Mouse (Mus musculus) right cerebral cortex, postnatal 10 days (tissue): ENCODE results near the gene Kcnc1.

Experiments used
- DNase-seq, 2 experiments: peaks; one replicate each; pipeline ENCODE4 v3.0.0; 2021; ENCODE audit warnings: low spot score in 2 of 2

The Kcnc1 gene

GRCm38 (mm10) chr7:46396231-46396927, at the start of gene Kcnc1:
TSS of gene Kcnc1 (plus strand) at chr7:46396497.
- DNase-seq = peak; percentile 83 to 84

- DNase-seq = no peak
These were observed 48.6 kb upstream of the Kcnc1 start for GRCm38 (mm10) chr7:46347692-46348091.

DNA sequence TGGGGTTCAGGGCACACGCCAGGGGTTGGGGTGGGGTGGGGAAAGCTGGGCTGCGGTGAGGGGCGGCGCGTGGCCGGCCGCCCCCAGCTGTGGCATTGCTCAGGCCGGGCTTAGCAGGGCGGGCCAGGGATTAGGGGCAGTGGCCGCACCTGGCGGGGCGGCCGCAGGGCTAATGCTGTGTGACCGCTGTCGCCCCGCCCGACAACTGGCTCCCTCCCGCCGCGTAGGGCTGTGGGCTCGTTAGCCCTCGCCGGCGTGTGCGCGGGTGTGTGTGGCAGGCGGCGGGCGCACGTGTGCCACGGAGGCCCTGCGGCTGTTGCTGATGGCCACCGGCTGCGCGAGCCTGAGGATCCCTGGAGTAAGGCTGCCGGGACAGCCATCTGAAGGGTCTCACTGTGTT, 47.5 kb upstream of the Kcnc1 start:
- DNase-seq = no peak

- no peak for DNase-seq
These were observed 46.1 kb upstream of the Kcnc1 start for GRCm38 (mm10) chr7:46350119-46350702.

- DNase-seq = no peak
These were observed 43.5 kb upstream of the Kcnc1 start for GRCm38 (mm10) chr7:46352748-46353147.

DNA sequence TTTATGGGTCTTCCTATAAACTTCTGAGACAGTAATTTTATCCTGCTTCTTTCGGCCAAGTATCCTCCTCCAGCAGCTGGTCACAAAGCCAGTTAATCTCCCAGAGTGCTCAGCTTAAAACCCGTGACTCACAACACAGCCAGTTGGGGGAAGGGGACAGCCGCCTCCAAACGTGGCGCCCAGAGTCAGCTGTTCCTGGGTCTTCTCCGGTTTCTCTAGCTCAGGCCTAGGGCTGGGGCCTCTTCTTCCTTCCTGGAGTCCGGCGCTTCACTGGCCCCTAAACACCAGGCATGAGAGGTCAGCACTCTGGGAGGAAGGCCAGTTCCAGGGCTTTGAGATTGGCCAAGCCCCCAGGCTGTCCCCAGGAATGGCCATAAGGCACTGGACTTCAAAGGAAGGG, 43.1 kb upstream of the Kcnc1 start:
- DNase-seq = no peak

DNA sequence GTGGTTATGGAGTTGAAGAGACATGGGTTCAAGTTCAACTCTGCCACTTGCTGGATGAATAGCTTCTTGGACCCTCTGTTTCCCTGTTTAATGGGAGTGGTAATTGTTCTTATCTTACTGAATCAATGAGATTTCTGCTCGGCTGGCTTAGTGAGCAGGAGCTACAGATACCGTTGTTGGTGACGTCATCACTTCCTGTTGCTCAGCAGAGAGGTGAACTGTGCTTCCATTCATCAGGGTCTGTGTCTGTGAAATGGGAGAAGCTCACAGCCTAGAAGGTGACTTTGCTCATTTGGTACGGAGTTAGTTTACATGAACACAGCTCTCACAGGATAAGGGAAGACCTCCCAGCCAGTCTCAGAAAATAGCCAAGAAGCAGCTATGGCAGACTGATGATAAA, 42.4 kb upstream of the Kcnc1 start:
- no peak for DNase-seq

GRCm38 (mm10) chr7:46361776-46362175, 34.5 kb upstream of the Kcnc1 start:
- no peak for DNase-seq

- DNase-seq = no peak
These were observed 32.1 kb upstream of the Kcnc1 start for GRCm38 (mm10) chr7:46364154-46364553.

GRCm38 (mm10) chr7:46365810-46366209, 30.5 kb upstream of the Kcnc1 start:
- DNase-seq = no peak

DNA sequence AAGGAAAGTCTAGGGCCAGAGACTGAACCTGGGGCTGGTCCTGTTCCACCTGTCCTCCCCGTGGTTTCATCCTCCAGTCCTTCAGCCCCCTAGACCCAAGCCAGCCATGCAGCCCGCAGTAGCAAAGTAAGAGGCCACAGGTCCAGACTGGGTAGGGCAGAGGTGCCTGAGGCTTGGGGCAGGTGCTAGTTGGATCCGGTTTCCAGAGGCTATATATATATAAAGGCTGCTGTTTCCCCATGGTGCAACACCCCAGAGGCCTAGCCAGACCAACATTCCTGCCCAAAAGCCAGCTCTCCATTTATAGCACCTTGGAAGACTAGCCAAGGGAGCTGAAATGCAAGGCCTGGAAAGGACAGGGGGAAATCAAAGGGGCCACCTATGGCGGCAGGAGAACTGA, 25.2 kb upstream of the Kcnc1 start:
- no peak for DNase-seq

DNA sequence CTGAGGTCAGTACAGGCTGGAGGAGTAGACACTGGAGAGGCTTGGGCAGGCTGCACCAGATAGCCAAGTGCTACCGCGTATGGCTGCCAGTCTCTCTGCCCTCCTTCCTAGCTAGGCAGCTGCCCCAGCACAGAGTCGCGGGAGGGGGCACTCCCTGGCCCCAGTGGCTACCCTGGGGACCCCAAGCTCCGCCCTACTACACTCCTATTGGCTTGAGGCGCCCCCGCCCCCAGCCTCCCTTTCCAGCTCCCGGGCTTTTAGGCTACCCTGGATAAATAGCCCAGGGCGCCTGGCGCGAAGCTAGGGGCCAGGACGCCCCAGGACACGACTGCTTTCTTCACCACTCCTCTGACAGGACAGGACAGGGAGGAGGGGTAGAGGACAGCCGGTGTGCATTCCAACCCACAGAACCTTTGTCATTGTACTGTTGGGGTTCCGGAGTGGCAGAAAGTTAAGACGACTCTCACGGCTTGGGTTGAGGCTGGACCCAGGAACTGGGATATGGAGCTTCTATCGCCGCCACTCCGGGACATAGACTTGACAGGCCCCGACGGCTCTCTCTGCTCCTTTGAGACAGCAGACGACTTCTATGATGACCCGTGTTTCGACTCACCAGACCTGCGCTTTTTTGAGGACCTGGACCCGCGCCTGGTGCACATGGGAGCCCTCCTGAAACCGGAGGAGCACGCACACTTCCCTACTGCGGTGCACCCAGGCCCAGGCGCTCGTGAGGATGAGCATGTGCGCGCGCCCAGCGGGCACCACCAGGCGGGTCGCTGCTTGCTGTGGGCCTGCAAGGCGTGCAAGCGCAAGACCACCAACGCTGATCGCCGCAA, 19.9 kb upstream of the Kcnc1 start, which contains the start of gene Myod1:
TSS of gene Myod1 (plus strand) at position 303 of the 836 bp plus-strand sequence.
- no peak for DNase-seq

- DNase-seq = no peak
These were observed 19.3 kb upstream of the Kcnc1 start for GRCm38 (mm10) chr7:46377008-46377346.

GRCm38 (mm10) chr7:46378123-46378522, 18.2 kb upstream of the Kcnc1 start:
- DNase-seq = peak in 1 of 2 experiments; percentile 50

DNA sequence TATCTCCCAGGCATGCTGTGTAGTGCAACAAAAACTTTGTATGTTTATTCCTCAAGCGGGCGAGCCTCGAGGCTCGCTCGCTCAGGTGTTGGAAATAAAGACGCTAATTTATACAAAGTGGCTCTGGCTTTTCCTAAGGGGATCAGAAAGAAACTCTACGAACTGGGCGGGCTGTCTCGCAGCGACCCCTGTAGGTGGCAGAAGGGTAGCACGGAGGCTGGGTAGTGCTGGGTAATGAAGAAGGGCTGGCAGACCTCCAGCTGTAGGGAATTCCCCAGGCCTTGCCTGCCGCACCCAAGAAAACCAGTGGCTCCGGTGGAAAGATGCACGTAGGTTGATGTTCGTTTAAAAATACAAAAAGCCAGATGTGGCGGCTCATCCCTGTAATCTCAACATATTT, 17.3 kb upstream of the Kcnc1 start:
- DNase-seq = peak; percentile 77 to 78

GRCm38 (mm10) chr7:46380625-46381024, 15.7 kb upstream of the Kcnc1 start:
- DNase-seq = peak in 1 of 2 experiments; percentile 44

DNA sequence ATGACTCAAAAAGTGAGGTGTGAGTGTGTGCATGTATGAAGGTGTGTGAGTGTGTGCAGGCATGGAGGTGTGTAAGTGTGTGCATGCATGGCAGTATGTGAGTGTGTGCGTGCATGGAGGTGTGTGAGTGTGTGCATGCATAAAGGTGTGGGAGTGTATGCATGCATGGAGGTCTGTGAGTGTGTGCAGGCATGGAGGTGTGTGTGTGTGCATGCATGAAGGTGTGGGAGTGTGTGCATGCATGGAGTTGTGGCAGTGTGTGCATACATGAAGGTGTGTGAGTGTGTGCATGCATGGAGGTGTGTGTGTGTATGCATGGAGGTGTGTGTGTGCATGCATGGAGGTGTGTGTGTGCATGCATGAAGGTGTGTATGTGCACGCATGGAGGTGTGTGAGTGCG, 8.9 kb upstream of the Kcnc1 start:
- no peak for DNase-seq

DNA sequence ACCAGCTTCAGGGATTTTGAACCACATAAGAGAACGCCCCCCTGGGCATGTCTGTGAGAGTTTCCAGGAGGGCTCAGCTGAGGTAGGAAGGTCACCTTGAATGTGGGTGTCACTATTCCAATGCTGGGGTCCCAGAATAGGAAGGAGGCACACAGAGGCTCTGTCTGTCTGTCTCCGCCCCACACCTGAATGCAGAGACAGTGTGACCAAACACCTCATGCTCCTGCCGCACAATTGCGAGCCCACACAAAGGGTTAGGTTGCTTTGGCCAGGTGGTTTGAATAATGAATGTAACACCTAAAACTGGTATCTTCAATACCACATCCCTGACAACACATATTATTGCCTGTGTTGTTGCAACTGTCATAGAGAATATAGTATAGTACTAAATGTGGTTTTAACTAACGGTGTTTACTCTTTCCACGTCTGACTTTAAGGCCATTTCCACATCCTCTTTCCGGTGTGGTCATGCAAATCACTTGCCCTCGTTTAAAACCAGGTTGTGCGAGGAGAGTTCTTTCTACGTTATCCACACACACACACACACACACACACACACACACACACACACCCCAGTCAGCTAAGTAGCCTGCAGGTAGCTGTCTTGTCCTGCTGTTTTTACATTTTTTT, 6.7 kb upstream of the Kcnc1 start:
- no peak for DNase-seq

DNA sequence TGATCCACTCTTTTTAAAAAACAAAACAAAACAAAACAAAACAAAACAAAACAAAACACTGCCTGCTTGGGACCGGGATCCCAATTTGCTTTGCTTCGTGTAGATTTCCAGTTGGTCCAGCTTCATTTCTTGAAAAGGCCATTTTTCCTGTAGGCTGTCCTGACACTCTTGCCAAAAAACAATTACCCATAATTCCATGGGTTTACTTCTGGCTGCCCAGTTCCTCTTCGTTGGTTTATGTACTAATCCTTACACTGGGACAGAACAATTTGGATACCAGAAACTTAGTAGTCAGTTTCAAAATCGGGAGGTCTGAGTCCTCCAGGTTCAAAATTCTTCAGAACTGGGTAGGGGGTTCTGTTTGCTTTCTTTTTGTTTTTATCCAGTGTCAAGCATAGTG, 6.1 kb upstream of the Kcnc1 start:
- no peak for DNase-seq

- no peak for DNase-seq
These were observed 4.6 kb upstream of the Kcnc1 start for GRCm38 (mm10) chr7:46391701-46392100.

GRCm38 (mm10) chr7:46393116-46393515, 3.2 kb upstream of the Kcnc1 start:
- peak; percentile 83 to 87 for DNase-seq
